Mouse (Mus musculus) heart, adult 18-20 months (tissue): Measurements from ENCODE around the gene Dgkh. TPM values are rescaled to one million over a fixed set of nuclear protein-coding genes. Genes with fewer than 3 reads are reported as not detected.
"Not testable (repeated sequence)": the region's sequence is repeated elsewhere in the genome, so short reads cannot be mapped to it uniquely, and the experiment has no call there.

ENCODE experiments used
- DNase-seq, 2 experiments: peaks; one replicate each; pipeline ENCODE4 v3.0.0; 2021 to 2022; ENCODE audit warnings: mixed read lengths in 1 of 2
- total RNA-seq, 2 experiments: library from RNA; stranded (reverse); gene quantifications; 2 replicates each; pipeline ENCODE4 v1.2.3; 2021

Gene Dgkh
- total RNA-seq, 2 experiments from 2014 or later: 6.6 to 6.8 TPM

- DNase-seq: not testable (repeated sequence)
These were observed 8.9 kb downstream of the Dgkh start for GRCm38 (mm10) chr14:78723655-78724054.

GRCm38 (mm10) chr14:78722031-78722430 is 10.5 kb downstream of the Dgkh start:
- DNase-seq: no peak

GRCm38 (mm10) chr14:78716035-78716434 is 16.5 kb downstream of the Dgkh start:
- DNase-seq: no peak

- no peak for DNase-seq
These were observed 19.9 kb downstream of the Dgkh start for GRCm38 (mm10) chr14:78712565-78713148.

- DNase-seq: no peak
These were observed 21.9 kb downstream of the Dgkh start for GRCm38 (mm10) chr14:78710647-78711046.

- DNase-seq: no peak
These were observed 27.0 kb downstream of the Dgkh start for GRCm38 (mm10) chr14:78705616-78706015.

- no peak for DNase-seq
These were observed 28.6 kb downstream of the Dgkh start for GRCm38 (mm10) chr14:78703989-78704388.

GRCm38 (mm10) chr14:78703361-78703760 is 29.2 kb downstream of the Dgkh start:
- DNase-seq: no peak

- DNase-seq: no peak
These were observed 30.5 kb downstream of the Dgkh start for GRCm38 (mm10) chr14:78702048-78702447.

- DNase-seq: no peak
These were observed 31.1 kb downstream of the Dgkh start for GRCm38 (mm10) chr14:78701501-78701900.

- DNase-seq: no peak
These were observed 31.5 kb downstream of the Dgkh start for GRCm38 (mm10) chr14:78701087-78701486.

- no peak for DNase-seq
These were observed 32.9 kb downstream of the Dgkh start for GRCm38 (mm10) chr14:78699634-78700033.

- no peak for DNase-seq
These were observed 33.4 kb downstream of the Dgkh start for GRCm38 (mm10) chr14:78699196-78699595.

- no peak for DNase-seq
These were observed 38.5 kb downstream of the Dgkh start for GRCm38 (mm10) chr14:78694121-78694520.

GRCm38 (mm10) chr14:78692602-78693001 is 40.0 kb downstream of the Dgkh start:
- no peak for DNase-seq

GRCm38 (mm10) chr14:78691926-78692487 is 40.6 kb downstream of the Dgkh start:
- no peak for DNase-seq

GRCm38 (mm10) chr14:78690883-78691282 is 41.7 kb downstream of the Dgkh start:
- DNase-seq: no peak

- DNase-seq: no peak
These were observed 42.2 kb downstream of the Dgkh start for GRCm38 (mm10) chr14:78690387-78690786.

- DNase-seq: no peak
These were observed 42.6 kb downstream of the Dgkh start for GRCm38 (mm10) chr14:78689950-78690349.

GRCm38 (mm10) chr14:78687716-78688115 is 44.9 kb downstream of the Dgkh start:
- peak in 1 of 2 experiments; percentile 17 for DNase-seq

- DNase-seq: no peak
These were observed 45.9 kb downstream of the Dgkh start for GRCm38 (mm10) chr14:78686701-78687100.

- DNase-seq: no peak
These were observed 48.4 kb downstream of the Dgkh start for GRCm38 (mm10) chr14:78684171-78684570.

GRCm38 (mm10) chr14:78678981-78679380 is 53.6 kb downstream of the Dgkh start:
- DNase-seq: peak in 1 of 2 experiments; percentile 9

- DNase-seq: peak in 1 of 2 experiments; percentile 17
These were observed 54.6 kb downstream of the Dgkh start for GRCm38 (mm10) chr14:78677852-78678588.
